Mouse (Mus musculus): ENCODE measurements around the gene Thy1.

The Thy1 gene

GRCm38 (mm10) chr9:44066785-44067225 is 23.6 kb downstream of the Thy1 start, which contains the start of gene Usp2:
Usp2 (plus strand) TSS chr9:44067021.
- DNase-seq (ENCODE audit: inconsistent age in 2 of 2, low spot score in 1 of 2) = peak; percentile 100

DNA sequence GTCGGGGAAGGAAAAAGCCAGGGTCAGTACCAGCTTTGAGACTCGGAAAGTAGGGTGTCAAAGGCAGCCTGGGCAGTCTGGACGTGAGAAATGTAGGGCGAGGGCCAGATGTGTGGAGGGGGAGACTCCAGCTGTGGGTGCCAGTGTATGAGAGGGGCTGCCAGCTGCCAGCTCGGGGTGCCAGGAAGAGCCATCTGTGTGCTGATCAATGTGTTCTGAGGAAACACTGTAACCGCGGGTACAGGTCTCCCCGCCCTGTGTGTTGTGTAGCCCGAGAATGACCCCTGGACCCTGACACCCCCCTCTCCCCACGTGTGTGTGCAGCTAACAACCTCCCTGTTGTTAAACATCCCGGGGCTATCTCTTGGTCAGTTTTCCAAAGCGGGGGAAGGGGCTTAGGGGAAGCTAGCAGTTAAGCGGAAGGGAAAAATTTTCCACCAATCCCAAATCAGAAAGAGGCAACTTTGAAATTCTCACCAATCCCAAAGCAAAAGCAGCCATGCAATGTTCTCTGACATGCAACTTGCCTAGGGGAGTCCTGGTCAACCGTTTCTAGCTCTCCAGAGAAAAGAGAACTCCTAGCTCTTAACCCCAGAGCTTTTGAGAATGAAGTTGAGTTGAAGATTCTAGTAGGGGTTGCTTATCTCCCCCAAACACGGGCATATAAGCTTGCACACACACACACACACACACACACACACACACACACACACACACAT is 24.2 kb downstream of the Thy1 start:
- DNase-seq (ENCODE audit: inconsistent age in 2 of 2, low spot score in 1 of 2) = peak in 1 of 2 experiments; percentile 75

DNA sequence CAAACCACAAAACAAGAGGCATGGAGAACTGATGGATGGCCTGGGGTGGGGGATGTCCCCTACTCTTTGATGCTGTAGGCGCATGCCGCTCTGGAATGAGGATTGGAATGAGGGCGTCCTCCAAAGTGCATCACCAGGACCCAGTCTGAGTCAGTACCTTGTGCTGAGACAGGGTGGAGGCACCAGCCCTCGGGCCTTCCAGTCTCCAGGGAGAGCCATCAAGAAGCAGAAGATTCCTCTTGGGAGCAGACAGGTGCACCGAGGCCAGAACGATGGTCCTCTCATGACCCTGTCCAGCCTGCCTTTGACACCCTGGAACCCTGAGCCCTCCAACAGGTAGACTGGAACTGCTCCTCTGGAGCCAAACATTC is 24.8 kb downstream of the Thy1 start:
- peak; percentile 65 to 70 for DNase-seq (ENCODE audit: inconsistent age in 2 of 2, low spot score in 1 of 2)

GRCm38 (mm10) chr9:44069252-44069651 is 26.1 kb downstream of the Thy1 start:
- peak in 1 of 2 experiments; percentile 46 for DNase-seq (ENCODE audit: inconsistent age in 2 of 2, low spot score in 1 of 2)

DNA sequence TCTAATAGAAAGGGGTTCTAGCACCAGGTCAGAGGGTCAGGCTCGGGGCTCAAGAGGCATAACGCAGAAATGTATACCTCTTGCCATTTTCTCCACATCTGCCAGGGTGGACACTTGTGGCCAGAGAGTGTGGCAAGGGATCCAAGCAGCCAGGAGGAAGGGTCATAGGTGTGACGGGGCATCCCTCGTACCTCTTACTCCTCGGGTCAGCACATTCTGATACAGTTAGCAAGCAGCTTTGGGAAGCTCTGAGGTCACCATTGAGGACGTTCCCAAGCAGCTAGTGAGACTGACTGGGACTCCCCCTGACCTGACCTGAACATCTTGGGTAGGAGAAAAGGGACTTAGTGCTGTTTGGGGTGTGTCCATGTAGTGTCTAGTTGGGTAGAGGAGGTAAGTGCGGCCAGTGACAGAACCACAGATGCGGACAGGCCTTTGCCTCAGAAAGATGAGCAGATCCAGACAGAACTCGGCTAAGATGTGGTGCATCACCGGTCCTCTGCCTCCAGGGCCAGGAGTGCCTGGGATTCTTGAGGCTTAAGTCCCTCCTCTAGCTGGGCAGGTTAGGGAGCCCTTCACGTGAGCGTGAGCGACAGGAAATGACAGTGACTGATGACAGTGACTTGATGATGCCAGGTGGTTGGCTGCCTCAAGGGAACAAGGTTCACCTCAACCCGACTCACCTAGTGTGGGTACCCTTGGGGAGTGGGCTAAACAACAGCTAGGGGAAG is 27.1 kb downstream of the Thy1 start:
- DNase-seq (ENCODE audit: inconsistent age in 2 of 2, low spot score in 1 of 2) = peak in 1 of 2 experiments; percentile 45

- DNase-seq (ENCODE audit: inconsistent age in 2 of 2, low spot score in 1 of 2) = peak in 1 of 2 experiments; percentile 54
Measured at GRCm38 (mm10) chr9:44070844-44071231, 27.7 kb downstream of the Thy1 start.

DNA sequence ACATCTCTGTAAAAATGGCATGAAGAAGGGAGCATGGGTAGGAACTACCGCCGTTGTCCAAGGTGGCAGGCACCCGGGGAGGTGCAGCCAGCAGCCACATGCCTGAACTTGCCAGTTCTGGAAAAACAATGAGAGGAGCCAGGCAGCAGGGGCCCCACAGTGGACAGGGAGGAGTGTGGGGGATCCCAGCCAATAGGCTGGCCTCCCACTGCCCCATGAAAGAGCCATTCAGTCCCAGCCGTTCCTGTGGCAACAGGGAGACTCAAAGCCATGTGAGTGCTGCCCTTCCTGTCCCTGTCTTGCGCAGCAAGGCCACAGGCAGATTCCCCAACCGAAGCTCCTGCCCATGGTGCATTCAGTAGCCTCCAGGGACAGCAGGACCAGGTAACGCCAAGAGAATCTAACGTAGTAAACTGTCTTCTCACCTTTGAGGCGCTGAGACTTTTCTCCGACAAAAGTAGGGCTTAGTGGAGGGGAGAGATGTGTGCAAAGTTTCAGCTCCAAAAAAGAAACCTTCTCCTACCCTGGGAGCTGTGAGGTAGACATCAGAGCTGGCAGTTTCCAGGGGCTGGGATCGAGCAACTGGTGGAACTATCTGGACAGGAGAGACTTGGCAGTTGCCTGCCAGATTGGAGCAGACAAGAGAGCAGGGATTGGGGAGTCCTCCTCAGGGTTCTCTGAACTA is 28.9 kb downstream of the Thy1 start:
- DNase-seq (ENCODE audit: inconsistent age in 2 of 2, low spot score in 1 of 2) = peak; percentile 71 to 87

GRCm38 (mm10) chr9:44072599-44072915 is 29.4 kb downstream of the Thy1 start:
- DNase-seq (ENCODE audit: inconsistent age in 2 of 2, low spot score in 1 of 2) = peak; percentile 92 to 94

DNA sequence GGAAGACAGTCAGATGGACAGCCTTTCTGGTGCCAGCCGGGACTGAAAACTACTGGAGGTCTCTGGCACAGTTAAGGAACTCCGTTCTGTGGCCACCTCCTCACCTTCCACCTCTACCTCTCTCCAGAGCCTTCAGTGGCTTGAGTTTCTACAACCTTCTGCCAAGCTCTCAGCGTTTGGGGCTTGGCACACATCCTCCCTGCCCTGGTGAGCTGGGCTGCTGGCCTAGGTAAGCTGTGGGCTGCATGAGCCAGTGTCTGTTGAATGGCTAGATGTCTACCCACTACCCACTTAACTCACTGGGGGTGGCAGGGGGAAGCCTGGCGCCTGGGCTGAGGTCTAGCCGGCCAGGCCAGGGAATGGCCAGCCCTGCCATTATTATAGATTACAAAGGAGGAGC is 29.9 kb downstream of the Thy1 start:
- DNase-seq (ENCODE audit: inconsistent age in 2 of 2, low spot score in 1 of 2) = peak in 1 of 2 experiments; percentile 47

GRCm38 (mm10) chr9:44074395-44075275 is 31.5 kb downstream of the Thy1 start:
- peak; percentile 60 to 80 for DNase-seq (ENCODE audit: inconsistent age in 2 of 2, low spot score in 1 of 2)

GRCm38 (mm10) chr9:44075276-44075995 is 32.3 kb downstream of the Thy1 start:
- DNase-seq (ENCODE audit: inconsistent age in 2 of 2, low spot score in 1 of 2) = peak in 1 of 2 experiments; percentile 41

DNA sequence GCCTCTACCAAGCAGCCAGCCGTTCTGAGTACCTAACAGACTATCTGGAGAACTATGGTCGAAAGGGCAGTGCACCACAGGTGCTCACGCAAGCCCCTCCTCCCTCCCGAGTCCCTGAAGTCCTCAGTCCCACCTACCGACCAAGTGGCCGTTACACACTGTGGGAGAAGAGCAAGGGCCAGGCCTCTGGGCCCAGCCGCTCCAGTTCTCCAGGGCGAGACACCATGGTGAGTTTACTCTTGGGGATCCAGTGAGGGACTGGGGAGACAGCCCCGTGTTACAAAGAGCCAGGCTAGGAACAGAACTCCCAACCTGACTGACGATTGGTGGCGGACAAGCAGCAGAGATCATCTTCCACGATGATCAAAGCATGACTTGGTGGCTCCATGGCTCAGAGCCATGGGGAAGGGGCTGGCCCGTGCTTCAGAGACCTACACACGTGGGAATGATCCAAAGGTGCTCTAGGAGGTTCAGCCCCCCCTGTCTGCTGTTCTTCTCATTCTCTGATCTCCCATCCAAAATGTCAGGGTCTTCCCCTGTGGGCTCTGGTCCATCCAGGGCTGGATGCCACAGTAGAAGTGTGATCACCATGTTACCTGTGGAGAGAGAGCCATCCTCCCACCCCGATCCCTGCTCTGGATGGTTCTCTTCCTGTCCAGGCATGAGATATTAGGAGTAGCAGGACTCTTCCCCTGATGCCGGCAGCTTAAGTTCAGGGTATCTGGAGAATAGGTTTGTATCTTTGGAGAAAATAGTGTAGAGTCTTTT is 33.0 kb downstream of the Thy1 start:
- DNase-seq (ENCODE audit: inconsistent age in 2 of 2, low spot score in 1 of 2) = peak in 1 of 2 experiments; percentile 43

GRCm38 (mm10) chr9:44076764-44077120 is 33.6 kb downstream of the Thy1 start:
- peak; percentile 67 to 87 for DNase-seq (ENCODE audit: inconsistent age in 2 of 2, low spot score in 1 of 2)

DNA sequence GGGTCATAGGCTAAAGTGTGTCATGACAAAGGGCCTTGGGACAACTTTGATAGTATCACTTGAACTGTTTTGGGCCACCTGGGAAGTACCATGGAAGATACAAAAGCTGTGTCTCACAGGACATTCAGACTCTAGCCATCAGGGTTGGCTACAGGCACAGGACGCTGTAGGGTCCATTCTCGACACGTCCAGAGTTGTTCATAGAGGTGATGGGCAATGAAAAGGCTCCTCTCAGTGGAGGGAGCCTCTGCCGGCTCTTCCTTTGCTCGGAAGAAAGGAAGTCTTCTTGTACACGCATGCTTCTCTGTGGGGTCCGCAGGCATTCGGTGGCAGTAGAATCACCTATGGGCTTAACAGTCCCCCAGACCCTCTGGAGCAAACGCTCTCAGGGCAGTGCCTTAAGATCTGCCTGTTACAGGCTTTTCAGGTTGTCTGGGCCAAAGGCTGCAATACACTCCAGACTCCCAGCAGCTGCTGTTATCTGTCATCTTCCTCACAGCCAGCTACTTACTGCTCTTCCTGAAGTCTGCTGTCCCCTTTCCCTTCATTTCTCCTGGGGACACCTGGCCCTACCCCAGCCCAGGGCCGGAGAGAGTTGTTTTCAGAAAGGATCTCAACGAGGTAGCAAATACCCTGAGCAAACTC is 34.2 kb downstream of the Thy1 start:
- DNase-seq (ENCODE audit: inconsistent age in 2 of 2, low spot score in 1 of 2) = peak in 1 of 2 experiments; percentile 48

DNA sequence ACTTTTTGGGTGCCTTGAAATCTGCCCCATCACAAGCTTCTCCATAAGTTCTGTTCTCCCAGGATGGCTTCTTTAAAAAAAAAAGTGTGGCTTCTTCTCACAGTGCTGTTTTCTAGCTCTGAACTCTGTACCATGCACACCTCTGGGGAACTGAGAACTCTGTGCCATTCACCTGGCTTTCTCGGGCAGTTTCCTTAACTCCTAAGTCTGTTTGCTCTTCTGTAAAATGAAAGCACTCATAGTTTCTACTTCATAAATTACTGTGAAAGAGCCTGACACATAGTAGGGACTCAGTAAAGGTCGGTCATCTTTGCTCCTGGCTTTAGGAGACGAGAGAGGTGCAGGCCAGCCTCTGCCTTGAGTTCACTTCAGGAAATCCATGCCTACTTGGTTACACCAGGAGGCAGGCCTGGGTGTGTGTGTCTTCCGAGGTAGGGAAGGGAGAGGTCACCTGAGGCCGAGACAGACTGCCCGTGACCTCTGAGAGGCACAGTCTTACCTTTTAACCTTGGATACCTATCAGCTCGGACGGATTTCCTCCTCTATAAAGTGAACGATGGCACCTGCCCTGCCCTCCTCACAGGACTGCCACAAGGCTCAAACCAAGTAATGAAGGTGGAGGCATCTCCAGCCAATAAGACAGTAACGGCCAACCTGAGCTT is 35.1 kb downstream of the Thy1 start:
- no peak for DNase-seq (ENCODE audit: inconsistent age in 2 of 2, low spot score in 1 of 2)

GRCm38 (mm10) chr9:44078955-44079756 is 36.0 kb downstream of the Thy1 start:
- DNase-seq (ENCODE audit: inconsistent age in 2 of 2, low spot score in 1 of 2) = peak; percentile 94 to 95

GRCm38 (mm10) chr9:44079997-44080780 is 37.0 kb downstream of the Thy1 start:
- peak; percentile 29 to 41 for DNase-seq (ENCODE audit: inconsistent age in 2 of 2, low spot score in 1 of 2)

All from adrenal gland, adult (tissue).